Mouse (Mus musculus) cerebellum, adult 8-10 months (tissue): ENCODE measurements at regions not wholly inside any gene's neighbourhood (a gene's known extent, or its start where the extent isn't known, plus 50 kb on each side); places are given as distances from the start of the nearest gene placed in this dataset.

ENCODE experiments used
- DNase-seq: peaks from one replicate; pipeline ENCODE4 v3.0.0; 2022

GRCm38 (mm10) chr14:106373451-106373850 is 267.5 kb downstream of the Trim52 start:
- DNase-seq: no peak

- DNase-seq: no peak
Observed at GRCm38 (mm10) chr14:106379645-106380044, 273.6 kb downstream of the Trim52 start.

- DNase-seq: no peak
Observed at GRCm38 (mm10) chr14:106387671-106388070, 281.7 kb downstream of the Trim52 start.

GRCm38 (mm10) chr14:106390546-106390945 is 284.5 kb downstream of the Trim52 start:
- no peak for DNase-seq

- no peak for DNase-seq
Observed at GRCm38 (mm10) chr14:106393978-106394377, 288.0 kb downstream of the Trim52 start.

- DNase-seq: no peak
Observed at GRCm38 (mm10) chr14:106412917-106413558, 307.0 kb downstream of the Trim52 start.

GRCm38 (mm10) chr14:106424714-106425113 is 318.7 kb downstream of the Trim52 start:
- no peak for DNase-seq

- no peak for DNase-seq
Observed at GRCm38 (mm10) chr14:106428594-106428993, 322.6 kb downstream of the Trim52 start.

GRCm38 (mm10) chr14:106439282-106439681 is 333.3 kb downstream of the Trim52 start:
- DNase-seq: peak; percentile 23

- no peak for DNase-seq
Observed at GRCm38 (mm10) chr14:106489074-106489473, 383.1 kb downstream of the Trim52 start.

- DNase-seq: no peak
Observed at GRCm38 (mm10) chr14:106491389-106491788, 385.4 kb downstream of the Trim52 start.

GRCm38 (mm10) chr14:106500344-106501135 is 394.5 kb downstream of the Trim52 start:
- DNase-seq: peak; percentile 26

- no peak for DNase-seq
Observed at GRCm38 (mm10) chr14:106506921-106507320, 400.9 kb downstream of the Trim52 start.

- DNase-seq: no peak
Observed at GRCm38 (mm10) chr14:106518552-106519358, 412.8 kb downstream of the Trim52 start.

- DNase-seq: no peak
Observed at GRCm38 (mm10) chr14:106520808-106521207, 414.8 kb downstream of the Trim52 start.

- DNase-seq: no peak
Observed at GRCm38 (mm10) chr14:106550150-106550549, 444.2 kb downstream of the Trim52 start.

- no peak for DNase-seq
Observed at GRCm38 (mm10) chr14:106579281-106579680, 473.3 kb downstream of the Trim52 start.

GRCm38 (mm10) chr14:106581886-106582285 is 475.9 kb downstream of the Trim52 start:
- no peak for DNase-seq

GRCm38 (mm10) chr14:106593352-106593751 is 487.4 kb downstream of the Trim52 start:
- DNase-seq: no peak

- DNase-seq: no peak
Observed at GRCm38 (mm10) chr14:106593980-106594379, 488.0 kb downstream of the Trim52 start.

GRCm38 (mm10) chr14:106607041-106607440 is 501.0 kb downstream of the Trim52 start:
- DNase-seq: no peak

- no peak for DNase-seq
Observed at GRCm38 (mm10) chr14:106608341-106608927, 502.4 kb downstream of the Trim52 start.
